Mouse (Mus musculus): ENCODE measurements around the gene Gm11172.
"Not testable (repeated sequence)": the region's sequence is repeated elsewhere in the genome, so short reads cannot be mapped to it uniquely, and the experiment has no call there.

The Gm11172 gene

GRCm38 (mm10) chr16:10828461-10828805, 15.7 kb downstream of the Gm11172 start:
- no peak for DNase-seq (ENCODE audit: low read depth, low spot score)

- DNase-seq (ENCODE audit: low read depth, low spot score): no peak
Measured at GRCm38 (mm10) chr16:10834542-10834910, 21.8 kb downstream of the Gm11172 start.

GRCm38 (mm10) chr16:10834911-10835587, 22.3 kb downstream of the Gm11172 start, which contains the start of gene Rmi2:
Gene Rmi2 (plus strand): TSS chr16:10835059.
- peak; percentile 45 for DNase-seq (ENCODE audit: low read depth, low spot score)

GRCm38 (mm10) chr16:10836388-10836787, 23.7 kb downstream of the Gm11172 start:
- no peak for DNase-seq (ENCODE audit: low read depth, low spot score)

- DNase-seq (ENCODE audit: low read depth, low spot score): no peak
Measured at GRCm38 (mm10) chr16:10837250-10837649, 24.5 kb downstream of the Gm11172 start.

GRCm38 (mm10) chr16:10837903-10838302, 25.2 kb downstream of the Gm11172 start:
- DNase-seq (ENCODE audit: low read depth, low spot score): no peak

GRCm38 (mm10) chr16:10838487-10839245, 26.0 kb downstream of the Gm11172 start:
- DNase-seq (ENCODE audit: low read depth, low spot score): no peak

GRCm38 (mm10) chr16:10840018-10840417, 27.3 kb downstream of the Gm11172 start:
- DNase-seq (ENCODE audit: low read depth, low spot score): no peak

- no peak for DNase-seq (ENCODE audit: low read depth, low spot score)
Measured at GRCm38 (mm10) chr16:10842282-10842855, 29.7 kb downstream of the Gm11172 start.

GRCm38 (mm10) chr16:10843486-10844318, 31.0 kb downstream of the Gm11172 start:
- no peak for DNase-seq (ENCODE audit: low read depth, low spot score)

GRCm38 (mm10) chr16:10844319-10844670, 31.6 kb downstream of the Gm11172 start:
- no peak for DNase-seq (ENCODE audit: low read depth, low spot score)

- no peak for DNase-seq (ENCODE audit: low read depth, low spot score)
Measured at GRCm38 (mm10) chr16:10845952-10846351, 33.2 kb downstream of the Gm11172 start.

GRCm38 (mm10) chr16:10846503-10846902, 33.8 kb downstream of the Gm11172 start:
- DNase-seq (ENCODE audit: low read depth, low spot score): peak; percentile 16

GRCm38 (mm10) chr16:10849965-10850861, 37.5 kb downstream of the Gm11172 start:
- no peak for DNase-seq (ENCODE audit: low read depth, low spot score)

GRCm38 (mm10) chr16:10850905-10851304, 38.2 kb downstream of the Gm11172 start:
- no peak for DNase-seq (ENCODE audit: low read depth, low spot score)

- not testable (repeated sequence) for DNase-seq (ENCODE audit: low read depth, low spot score)
Measured at GRCm38 (mm10) chr16:10852216-10852615, 39.5 kb downstream of the Gm11172 start.

GRCm38 (mm10) chr16:10859726-10860245, 47.1 kb downstream of the Gm11172 start:
- DNase-seq (ENCODE audit: low read depth, low spot score): no peak

GRCm38 (mm10) chr16:10861408-10861807, 48.7 kb downstream of the Gm11172 start:
- DNase-seq (ENCODE audit: low read depth, low spot score): no peak

Data from telencephalon, adult 2 months (tissue).